Mouse (Mus musculus) heart, embryonic 12.5 days (tissue): Measurements from ENCODE around the gene Psmd6. TPM values are rescaled to one million over a fixed set of nuclear protein-coding genes. Genes with fewer than 3 reads are reported as not detected.

Source experiments
- ATAC-seq: fragments of 200-750 bp; cut with Nextera tagmentation; 2 replicates; pipeline ENCODE4 v1.8.0; 2017; ENCODE audit warnings: moderate TSS enrichment, moderate library complexity; ENCODE audit not compliant: insufficient number of reproducible peaks, low FRiP score
- H3K27ac ChIP-seq: fragments of 300-500 bp; sonication (generic); 2 replicates; pipeline ENCODE4 v1.5.1; 2016; ENCODE audit warnings: mild to moderate bottlenecking, moderate library complexity; ENCODE audit not compliant: poor library complexity, severe bottlenecking
- H3K27me3 ChIP-seq: fragments of 300-500 bp; sonication (generic); replicated peaks from 2 replicates; pipeline ENCODE4 v1.6.1; 2016; ENCODE audit warnings: mild to moderate bottlenecking, moderate library complexity
- H3K36me3 ChIP-seq: fragments of 300-500 bp; sonication (generic); 2 replicates; pipeline ENCODE4 v1.6.1; 2016; ENCODE audit warnings: mild to moderate bottlenecking, moderate library complexity
- H3K4me1 ChIP-seq: fragments of 300-500 bp; sonication (generic); replicated peaks from 2 replicates; pipeline ENCODE4 v1.6.1; 2016; ENCODE audit warnings: mild to moderate bottlenecking
- H3K4me2 ChIP-seq: fragments of 300-500 bp; sonication (generic); 2 replicates; pipeline ENCODE4 v1.6.1; 2016; ENCODE audit warnings: mild to moderate bottlenecking, moderate library complexity
- H3K4me3 ChIP-seq: fragments of 300-500 bp; sonication (generic); 2 replicates; pipeline ENCODE4 v1.5.1; 2016; ENCODE audit warnings: mild to moderate bottlenecking
- H3K9ac ChIP-seq: fragments of 300-500 bp; sonication (generic); 2 replicates; pipeline ENCODE4 v1.6.1; 2016; ENCODE audit warnings: mild to moderate bottlenecking, moderate library complexity
- H3K9me3 ChIP-seq: fragments of 300-500 bp; sonication (generic); replicated peaks from 2 replicates; pipeline ENCODE4 v1.6.1; 2016; ENCODE audit warnings: mild to moderate bottlenecking, moderate library complexity
- WGBS: fragments of 180-500 bp; shearing (Covaris S2); methylation state at CpG from one replicate; pipeline ENCODE4 v1.1.7; 2016; 5-methylcytosine and 5-hydroxymethylcytosine counted together
- polyA plus RNA-seq: library from polyadenylated mRNA; unstranded; fragments of >200 nt; fragmentation: Nextera tagmentation; extraction: Ambion mirVana; gene quantifications from 2 replicates; pipeline ENCODE4 v1.2.1, GENCODE M21; 2016

Gene Psmd6
- polyA plus RNA-seq, 1 experiment from 2014 or later, result 195 TPM

GRCm38 (mm10) chr14:14086711-14087263 lies 34.0 kb downstream of the Psmd6 start:
- no peak for ATAC-seq
- Histone ChIP-seq H3K9me3 (no peaks in the 10 kb centered on the region), H3K36me3 (peaks cover 27% of the 10 kb centered on the region), H3K27me3 (no peaks in the 10 kb centered on the region), H3K4me2 (no peak overlapping the region), H3K27ac (no peak overlapping the region), H3K4me3 (no peak overlapping the region), H3K4me1 (peaks cover 23% of the 10 kb centered on the region), H3K9ac (no peak overlapping the region)
- WGBS, result 82% methylated on average over 4 of the region's 4 CpGs

- H3K27ac ChIP-seq, result no peak overlapping the region
- no peaks in the 10 kb centered on the region for H3K27me3 ChIP-seq
- WGBS, result 90% methylated on average over 8 of the region's 8 CpGs
- ATAC-seq, result no peak
- H3K4me1 ChIP-seq, result peaks cover 24% of the 10 kb centered on the region
- no peak overlapping the region for H3K4me2 ChIP-seq
- peaks cover 8% of the 10 kb centered on the region for H3K36me3 ChIP-seq
- H3K4me3 ChIP-seq, result no peak overlapping the region
- no peaks in the 10 kb centered on the region for H3K9me3 ChIP-seq
- H3K9ac ChIP-seq, result no peak overlapping the region
Observed at GRCm38 (mm10) chr14:14083811-14084210, 37.0 kb downstream of the Psmd6 start.

GRCm38 (mm10) chr14:14080604-14081194 lies 40.1 kb downstream of the Psmd6 start:
- H3K27ac ChIP-seq, result no peak overlapping the region
- no peaks in the 10 kb centered on the region for H3K9me3 ChIP-seq
- no peak for ATAC-seq
- H3K9ac ChIP-seq, result no peak overlapping the region
- H3K4me2 ChIP-seq, result no peak overlapping the region
- peaks cover 8% of the 10 kb centered on the region; the same call in 1 of the 2 replicates for H3K4me1 ChIP-seq
- no peak overlapping the region for H3K4me3 ChIP-seq
- H3K36me3 ChIP-seq, result peaks cover 12% of the 10 kb centered on the region
- 88% methylated on average over 6 of the region's 6 CpGs for whole genome bisulfite sequencing
- H3K27me3 ChIP-seq, result no peaks in the 10 kb centered on the region

GRCm38 (mm10) chr14:14071456-14071855 lies 49.3 kb downstream of the Psmd6 start:
- Histone ChIP-seq H3K27me3 (no peaks in the 10 kb centered on the region), H3K36me3 (0 out of 2 replicates have a peak, but pooled peaks cover 7% of the 10 kb centered on the region), H3K27ac (no peak overlapping the region), H3K4me2 (no peak overlapping the region), H3K9ac (no peak overlapping the region), H3K4me1 (peaks cover 21% of the 10 kb centered on the region), H3K4me3 (no peak overlapping the region), H3K9me3 (no peaks in the 10 kb centered on the region)
- no peak for ATAC-seq
- WGBS, result 67% methylated on average over 4 of the region's 4 CpGs

GRCm38 (mm10) chr14:14070541-14071315 lies 50.1 kb downstream of the Psmd6 start:
- Histone ChIP-seq H3K4me3 (no peak overlapping the region), H3K27ac (no peak overlapping the region), H3K9ac (no peak overlapping the region), H3K36me3 (0 out of 2 replicates have a peak, but pooled peaks cover 7% of the 10 kb centered on the region), H3K27me3 (no peaks in the 10 kb centered on the region), H3K9me3 (no peaks in the 10 kb centered on the region), H3K4me1 (peaks cover 21% of the 10 kb centered on the region), H3K4me2 (no peak overlapping the region)
- no peak for ATAC-seq
- WGBS, result 43% methylated on average over 6 of the region's 6 CpGs

GRCm38 (mm10) chr14:14068553-14068952 lies 52.2 kb downstream of the Psmd6 start:
- Histone ChIP-seq H3K4me1 (peaks cover 27% of the 10 kb centered on the region), H3K27me3 (no peaks in the 10 kb centered on the region), H3K27ac (no peak overlapping the region), H3K4me3 (no peak overlapping the region), H3K9me3 (no peaks in the 10 kb centered on the region), H3K9ac (no peak overlapping the region), H3K4me2 (0 out of 2 replicates have a peak overlapping the region, but pooled peaks have one; percentile 67), H3K36me3 (0 out of 2 replicates have a peak, but pooled peaks cover 5% of the 10 kb centered on the region)
- 50% methylated on average over 3 of the region's 3 CpGs for WGBS
- ATAC-seq, result no peak

GRCm38 (mm10) chr14:14067648-14068472 lies 52.9 kb downstream of the Psmd6 start:
- Histone ChIP-seq H3K4me2 (peak overlapping the region; percentile 67), H3K27ac (peak overlapping the region; percentile 75), H3K4me1 (peaks cover 27% of the 10 kb centered on the region), H3K27me3 (no peaks in the 10 kb centered on the region), H3K9me3 (no peaks in the 10 kb centered on the region), H3K4me3 (peak overlapping the region; percentile 32), H3K36me3 (0 out of 2 replicates have a peak, but pooled peaks cover 5% of the 10 kb centered on the region), H3K9ac (peak overlapping the region; percentile 58; the same call in 1 of the 2 replicates)
- ATAC-seq, result peak; percentile 48; the same call in 1 of the 2 replicates
- WGBS, result 11% methylated on average over 10 of the region's 10 CpGs

GRCm38 (mm10) chr14:14066241-14066640 lies 54.5 kb downstream of the Psmd6 start:
- Histone ChIP-seq H3K4me1 (peaks cover 27% of the 10 kb centered on the region), H3K9ac (no peak overlapping the region), H3K4me2 (no peak overlapping the region), H3K36me3 (0 out of 2 replicates have a peak, but pooled peaks cover 2% of the 10 kb centered on the region), H3K4me3 (no peak overlapping the region), H3K27ac (no peak overlapping the region), H3K9me3 (no peaks in the 10 kb centered on the region), H3K27me3 (no peaks in the 10 kb centered on the region)
- 71% methylated on average over 6 of the region's 6 CpGs for WGBS
- no peak for ATAC-seq

- Histone ChIP-seq H3K36me3 (0 out of 2 replicates have a peak, but pooled peaks cover 2% of the 10 kb centered on the region), H3K9ac (no peak overlapping the region), H3K4me1 (peaks cover 18% of the 10 kb centered on the region), H3K4me2 (no peak overlapping the region), H3K27me3 (no peaks in the 10 kb centered on the region), H3K9me3 (no peaks in the 10 kb centered on the region), H3K4me3 (no peak overlapping the region), H3K27ac (no peak overlapping the region)
- WGBS, result 65% methylated on average over 4 of the region's 4 CpGs
- ATAC-seq, result no peak
Observed at GRCm38 (mm10) chr14:14065142-14065498, 55.7 kb downstream of the Psmd6 start.

- Histone ChIP-seq H3K4me2 (no peak overlapping the region), H3K27me3 (no peaks in the 10 kb centered on the region), H3K4me1 (peaks cover 17% of the 10 kb centered on the region), H3K27ac (no peak overlapping the region), H3K9ac (no peak overlapping the region), H3K4me3 (no peak overlapping the region), H3K9me3 (no peaks in the 10 kb centered on the region), H3K36me3 (0 out of 2 replicates have a peak, but pooled peaks cover 2% of the 10 kb centered on the region)
- 49% methylated on average over 5 of the region's 5 CpGs for WGBS
- ATAC-seq, result no peak
Observed at GRCm38 (mm10) chr14:14064486-14065141, 56.2 kb downstream of the Psmd6 start.
